Mouse (Mus musculus) natural killer cell, adult 2 months (primary cell): ENCODE measurements around the gene Nkx2-4.
A peak's percentile ranks its signal among the peaks of the same experiment; 100 is the strongest.

ENCODE experiments used
- DNase-seq, 2 experiments: peaks; one replicate each; pipeline ENCODE4 v3.0.0; 2022; ENCODE audit warnings: low spot score in 2 of 2

Nkx2-4 gene

GRCm38 (mm10) chr2:147085072-147085870, at the start of gene Nkx2-4:
Gene Nkx2-4, minus strand, starts transcription at chr2:147085445.
- no peak for DNase-seq

GRCm38 (mm10) chr2:147127366-147127765, 42.1 kb upstream of the Nkx2-4 start:
- DNase-seq: no peak

GRCm38 (mm10) chr2:147119736-147120135, 34.5 kb upstream of the Nkx2-4 start:
- DNase-seq: no peak

- DNase-seq: no peak
These were observed 1.2 kb upstream of the Nkx2-4 start for GRCm38 (mm10) chr2:147086441-147086840.

GRCm38 (mm10) chr2:147085937-147086336, 692 bp upstream of the Nkx2-4 start:
- DNase-seq: no peak

GRCm38 (mm10) chr2:147084366-147085071, 726 bp downstream of the Nkx2-4 start:
- no peak for DNase-seq

GRCm38 (mm10) chr2:147083471-147084365, 1.5 kb downstream of the Nkx2-4 start:
- peak; percentile 25 to 50 for DNase-seq

GRCm38 (mm10) chr2:147082391-147082790, 2.9 kb downstream of the Nkx2-4 start:
- no peak for DNase-seq

- DNase-seq: no peak
These were observed 10.8 kb downstream of the Nkx2-4 start for GRCm38 (mm10) chr2:147074399-147074798.

GRCm38 (mm10) chr2:147073962-147074361, 11.3 kb downstream of the Nkx2-4 start:
- DNase-seq: no peak

GRCm38 (mm10) chr2:147070305-147070704, 14.9 kb downstream of the Nkx2-4 start:
- no peak for DNase-seq

GRCm38 (mm10) chr2:147069077-147069476, 16.2 kb downstream of the Nkx2-4 start:
- DNase-seq: no peak

GRCm38 (mm10) chr2:147067480-147068246, 17.6 kb downstream of the Nkx2-4 start:
- DNase-seq: no peak

GRCm38 (mm10) chr2:147053229-147053892, 31.9 kb downstream of the Nkx2-4 start:
- DNase-seq: no peak

- DNase-seq: no peak
These were observed 38.2 kb downstream of the Nkx2-4 start for GRCm38 (mm10) chr2:147047051-147047450.

GRCm38 (mm10) chr2:147035864-147036263, 49.4 kb downstream of the Nkx2-4 start:
- DNase-seq: no peak
